22 mouse cellular contexts compared by ENCODE assay signal in genomic region chr4:156021942-156022419, GRCm38 (mm10). TPM values are rescaled to one million over a fixed set of nuclear protein-coding genes. Genes with fewer than 3 reads are reported as not detected.
A peak's percentile ranks its signal among the peaks of the same experiment; 100 is the strongest.
DNase-seq lines count a peak whose midpoint lies in the region; ATAC-seq and TF ChIP-seq lines count a peak whose summit lies in the region.
"Had no signal": no experiment of that assay in that cellular context is flagged by ENCODE, and none has a peak within 500 bp of the region (broad histone marks: within the 10 kb centered on the region; RNA-seq: fewer than 3 reads in every experiment).

No protein-coding gene starts in this region.

- no peaks in the 10 kb centered on the region for H3K36me3 ChIP-seq in spleen, adult 2 months (ENCODE audit: control insufficient read depth, insufficient read depth, low read length)

- TF ChIP-seq POLR2A in spleen, adult 2 months (IDR thresholded peaks at IDR 0.05; ENCODE audit: low read depth, low read length) = no peak; the same call in 1 of the 2 replicates

- peaks cover 14% of the 10 kb centered on the region; the same call in 1 of the 2 replicates for H3K4me1 ChIP-seq in spleen, adult 2 months (ENCODE audit: control insufficient read depth, insufficient read depth, insufficient read length)
- H3K4me1 ChIP-seq: midbrain, embryonic 10.5 days had no signal

- intact Hi-C loops in left cerebral cortex, postnatal 10 days (cut with DNase I) = no loop called here

- no peak overlapping the region for H3K4me3 ChIP-seq in spleen, adult 2 months (ENCODE audit: extremely low read depth, insufficient read depth, insufficient read length)
- H3K4me3 ChIP-seq: embryonic facial prominence, embryonic 13.5 days; heart, adult 2 months; limb, embryonic 13.5 days; midbrain, embryonic 10.5 days had no signal

- no peak for TF ChIP-seq CTCF in spleen, adult 2 months (IDR thresholded peaks at IDR 0.05; ENCODE audit: extremely low read depth, insufficient read depth, insufficient read length, insufficient replicate concordance)

- 44% methylated on average over 9 of the region's 9 CpGs for WGBS in spleen, adult 2 months

- DNase-seq in spleen, adult 2 months (ENCODE audit: low read depth in 1 of 2, low spot score in 2 of 2) = peak in 1 of 2 experiments; percentile 63
- DNase-seq in spleen, adult 12 weeks (ENCODE audit: low spot score) = no peak
- DNase-seq in naive thymus-derived CD4-positive, alpha-beta T cell, adult 2 months (ENCODE audit: low read depth) = peak; percentile 94
- peak; percentile 31 for DNase-seq in thymus, postnatal 4 days
- DNase-seq in left cerebral cortex, postnatal 10 days (ENCODE audit: extremely low spot score in 1 of 2, low spot score in 2 of 2) = no peak
- DNase-seq in testis, postnatal 10 days (ENCODE audit: low spot score) = no peak
- DNase-seq in urinary bladder, postnatal 36 days (ENCODE audit: low spot score in 2 of 2) = no peak
- DNase-seq: cerebellum, adult 2 months; forebrain, postnatal 0 days; heart, adult 2 months; kidney, adult 8-10 months; kidney, postnatal 25 days had no signal

- peak; percentile 79 for ATAC-seq in activated CD4-positive, CD25-positive, alpha-beta regulatory T cell, adult 4 months
- ATAC-seq: forebrain, postnatal 0 days; lung, postnatal 0 days; Patski had no signal

- H3K27me3 ChIP-seq in spleen, adult 2 months (ENCODE audit: control insufficient read depth, insufficient read depth, low read length) = no peaks in the 10 kb centered on the region
- H3K27me3 ChIP-seq: embryonic facial prominence, embryonic 13.5 days; limb, embryonic 13.5 days; Patski had no signal

- peak overlapping the region; percentile 89 for H3K27ac ChIP-seq in spleen, adult 2 months (ENCODE audit: insufficient read depth, low read length)
- H3K27ac ChIP-seq: embryonic facial prominence, embryonic 13.5 days; heart, adult 2 months; limb, embryonic 13.5 days; liver, embryonic 14.5 days; midbrain, embryonic 10.5 days had no signal

RNA-seq across cellular contexts. Expression of gene Tnfrsf18, which starts 4.0 kb away (rescaled TPM):
- 29.9 and 38.2 TPM in 2 replicates for polyA plus RNA-seq in spleen, adult 2 months (2012; rRNA removed)
- 100 to 1,000 TPM; 770 to 845 TPM for polyA plus RNA-seq in activated CD4-positive, CD25-positive, alpha-beta regulatory T cell, adult 4 months (2017; shearing (Covaris generic))
- total RNA-seq in left cerebral cortex, postnatal 10 days (2021) = not detected
- total RNA-seq: adrenal gland, adult 18-20 months; forebrain, postnatal 0 days; gastrocnemius, adult 8-10 months; left cerebral cortex, adult 8-10 months had no signal

RNA-seq across cellular contexts. Expression of gene Tnfrsf4, which starts 8.3 kb away (rescaled TPM):
- 20.7 and 34.3 TPM in 2 replicates for polyA plus RNA-seq in spleen, adult 2 months (2012; rRNA removed)
- polyA plus RNA-seq in activated CD4-positive, CD25-positive, alpha-beta regulatory T cell, adult 4 months (2017; shearing (Covaris generic)) = 100 to 1,000 TPM; 802 to 961 TPM
- total RNA-seq in left cerebral cortex, postnatal 10 days (2021) = 1 to 10 TPM in 1 of 2 experiments, under 1 TPM in 1; 0.32 to 1.4 TPM
- total RNA-seq: heart, adult 2 months had no signal

RNA-seq across cellular contexts. Expression of gene Sdf4, which starts 29.3 kb away (rescaled TPM):
- polyA plus RNA-seq in spleen, adult 2 months (2012; rRNA removed) = 33.5 and 35.7 TPM in 2 replicates
- polyA plus RNA-seq in activated CD4-positive, CD25-positive, alpha-beta regulatory T cell, adult 4 months (2017; shearing (Covaris generic)) = 100 to 1,000 TPM; 464 to 478 TPM
- total RNA-seq in left cerebral cortex, postnatal 10 days (2021) = 100 to 1,000 TPM; 136 to 139 TPM

RNA-seq across cellular contexts. Expression of gene B3galt6, which starts 29.5 kb away (rescaled TPM):
- 4.9 and 7.6 TPM in 2 replicates for polyA plus RNA-seq in spleen, adult 2 months (2012; rRNA removed)
- under 1 TPM; 0.90 to 0.95 TPM for polyA plus RNA-seq in activated CD4-positive, CD25-positive, alpha-beta regulatory T cell, adult 4 months (2017; shearing (Covaris generic))
- 10 to 100 TPM; 11.4 to 11.8 TPM for total RNA-seq in left cerebral cortex, postnatal 10 days (2021)

RNA-seq across cellular contexts. Expression of gene Ttll10, which starts 37.2 kb away (rescaled TPM):
- 0.07 TPM in 1 of 2 replicates, not detected in the other for polyA plus RNA-seq in spleen, adult 2 months (2012; rRNA removed)
- polyA plus RNA-seq in activated CD4-positive, CD25-positive, alpha-beta regulatory T cell, adult 4 months (2017; shearing (Covaris generic)) = not detected
- total RNA-seq in left cerebral cortex, postnatal 10 days (2021) = not detected
- total RNA-seq: forebrain, postnatal 0 days; gastrocnemius, adult 8-10 months; heart, adult 2 months had no signal

Comparison
In these comparisons a context has a peak if more than half of its experiments do, and no peak if none do; other contexts are left out.
1. DNase-seq: peak in naive thymus-derived CD4-positive, alpha-beta T cell, adult 2 months (single experiment) and thymus, postnatal 4 days (single experiment); none in spleen, adult 12 weeks (single experiment), left cerebral cortex, postnatal 10 days (0 of 2), testis, postnatal 10 days (single experiment) and urinary bladder, postnatal 36 days (0 of 2).
2. RNA of gene Tnfrsf18, which starts 4.0 kb away (polyA plus RNA-seq): 770 to 845 TPM in activated CD4-positive, CD25-positive, alpha-beta regulatory T cell, adult 4 months; 29.9 to 38.2 TPM in spleen, adult 2 months; every median in the first group is over 10 times any median in the second.
3. RNA of gene Tnfrsf4, which starts 8.3 kb away (polyA plus RNA-seq): 802 to 961 TPM in activated CD4-positive, CD25-positive, alpha-beta regulatory T cell, adult 4 months; 20.7 to 34.3 TPM in spleen, adult 2 months; every median in the first group is over 10 times any median in the second.
4. RNA of gene Sdf4, which starts 29.3 kb away (polyA plus RNA-seq): 464 to 478 TPM in activated CD4-positive, CD25-positive, alpha-beta regulatory T cell, adult 4 months; 33.5 to 35.7 TPM in spleen, adult 2 months; every median in the first group is over 10 times any median in the second.